14 mouse cellular contexts compared by ENCODE assay signal in genomic region chr5:85337643-85338458, GRCm38 (mm10).
DNase-seq lines count a peak whose midpoint lies in the region; ATAC-seq lines count a peak whose summit lies in the region.
"Had no signal": no experiment of that assay in that cellular context is flagged by ENCODE, and none has a peak within 500 bp of the region (broad histone marks: within the 10 kb centered on the region; RNA-seq: fewer than 3 reads in every experiment).

No protein-coding gene starts in this region.

- 68% methylated on average over 8 of the region's 8 CpGs for WGBS in hindbrain, embryonic 11.5 days
- 69% methylated on average over 8 of the region's 8 CpGs for WGBS in hindbrain, embryonic 10.5 days
- 40% methylated on average over 8 of the region's 8 CpGs for WGBS in forebrain, embryonic 13.5 days
- WGBS in midbrain, embryonic 13.5 days: 36% methylated on average over 8 of the region's 8 CpGs

- DNase-seq in hindbrain, embryonic 11.5 days (ENCODE audit: low spot score): no peak
- DNase-seq in hindbrain, embryonic 10.5 days (ENCODE audit: low spot score): no peak
- peak; percentile 12 for DNase-seq in R1 (ENCODE audit: low read depth, low spot score)
- DNase-seq in natural killer cell, adult 2 months (ENCODE audit: low spot score in 2 of 2): no peak
- no peak for DNase-seq in liver
- DNase-seq in urinary bladder, adult 18-20 months (ENCODE audit: low spot score in 2 of 2): no peak
- DNase-seq: cerebellum, postnatal 36 days; gastrocnemius, postnatal 36 days; kidney, postnatal 10 days had no signal

- no peaks in the 10 kb centered on the region for H3K4me1 ChIP-seq in hindbrain, embryonic 11.5 days (replicated peaks; ENCODE audit: control insufficient read depth, insufficient read depth, low read length)
- 0 out of 2 replicates have a peak, but pooled peaks cover 3% of the 10 kb centered on the region for H3K4me1 ChIP-seq in hindbrain, embryonic 10.5 days (replicated peaks)
- peaks cover 8% of the 10 kb centered on the region for H3K4me1 ChIP-seq in forebrain, embryonic 13.5 days
- peaks cover 7% of the 10 kb centered on the region for H3K4me1 ChIP-seq in midbrain, embryonic 13.5 days (replicated peaks)
- H3K4me1 ChIP-seq: heart, embryonic 15.5 days had no signal

- H3K4me3 ChIP-seq in hindbrain, embryonic 11.5 days (ENCODE audit: low read depth, low read length): no peak overlapping the region
- no peak overlapping the region for H3K4me3 ChIP-seq in hindbrain, embryonic 10.5 days
- no peak overlapping the region for H3K4me3 ChIP-seq in forebrain, embryonic 13.5 days
- H3K4me3 ChIP-seq in midbrain, embryonic 13.5 days (replicated peaks): no peak overlapping the region
- H3K4me3 ChIP-seq: heart, embryonic 15.5 days had no signal

- no peak overlapping the region for H3K9ac ChIP-seq in hindbrain, embryonic 11.5 days (ENCODE audit: low read depth, low read length)
- no peak overlapping the region for H3K9ac ChIP-seq in forebrain, embryonic 13.5 days
- H3K9ac ChIP-seq in midbrain, embryonic 13.5 days (replicated peaks): no peak overlapping the region
- H3K9ac ChIP-seq: heart, embryonic 15.5 days had no signal

- no peak overlapping the region for H3K4me2 ChIP-seq in hindbrain, embryonic 11.5 days (replicated peaks; ENCODE audit: low read depth, low read length)
- H3K4me2 ChIP-seq in forebrain, embryonic 13.5 days: no peak overlapping the region
- H3K4me2 ChIP-seq in midbrain, embryonic 13.5 days (replicated peaks): no peak overlapping the region
- H3K4me2 ChIP-seq: heart, embryonic 15.5 days; liver, embryonic 11.5 days had no signal

- no peaks in the 10 kb centered on the region for H3K27me3 ChIP-seq in hindbrain, embryonic 11.5 days (ENCODE audit: control insufficient read depth, insufficient read depth, low read length)
- no peaks in the 10 kb centered on the region for H3K27me3 ChIP-seq in hindbrain, embryonic 10.5 days (ENCODE audit: insufficient read depth, poor library complexity, severe bottlenecking)
- no peaks in the 10 kb centered on the region for H3K27me3 ChIP-seq in forebrain, embryonic 13.5 days
- H3K27me3 ChIP-seq in midbrain, embryonic 13.5 days: no peaks in the 10 kb centered on the region
- H3K27me3 ChIP-seq: heart, embryonic 15.5 days had no signal

- ATAC-seq in hindbrain, embryonic 11.5 days (ENCODE audit: low FRiP score): peak; percentile 43; the same call in 1 of the 2 replicates
- peak; percentile 83 for ATAC-seq in forebrain, embryonic 13.5 days
- peak; percentile 76 for ATAC-seq in midbrain, embryonic 13.5 days

- H3K27ac ChIP-seq in hindbrain, embryonic 11.5 days (ENCODE audit: low read depth, low read length): no peak overlapping the region
- no peak overlapping the region for H3K27ac ChIP-seq in hindbrain, embryonic 10.5 days
- no peak overlapping the region for H3K27ac ChIP-seq in forebrain, embryonic 13.5 days
- H3K27ac ChIP-seq in midbrain, embryonic 13.5 days: no peak overlapping the region
- H3K27ac ChIP-seq: heart, embryonic 15.5 days; stomach, postnatal 0 days had no signal

- no peaks in the 10 kb centered on the region for H3K9me3 ChIP-seq in hindbrain, embryonic 11.5 days (ENCODE audit: control insufficient read depth, low read length)
- H3K9me3 ChIP-seq in hindbrain, embryonic 10.5 days: no peaks in the 10 kb centered on the region
- H3K9me3 ChIP-seq in forebrain, embryonic 13.5 days (replicated peaks): no peaks in the 10 kb centered on the region
- no peaks in the 10 kb centered on the region for H3K9me3 ChIP-seq in midbrain, embryonic 13.5 days
- H3K9me3 ChIP-seq: heart, embryonic 15.5 days had no signal

- no peaks in the 10 kb centered on the region for H3K36me3 ChIP-seq in hindbrain, embryonic 11.5 days (ENCODE audit: control insufficient read depth, insufficient read depth, low read length)
- no peaks in the 10 kb centered on the region for H3K36me3 ChIP-seq in hindbrain, embryonic 10.5 days
- no peaks in the 10 kb centered on the region for H3K36me3 ChIP-seq in forebrain, embryonic 13.5 days (ENCODE audit: poor library complexity, severe bottlenecking)
- H3K36me3 ChIP-seq in midbrain, embryonic 13.5 days: no peaks in the 10 kb centered on the region
- H3K36me3 ChIP-seq: heart, embryonic 15.5 days had no signal
